Mouse (Mus musculus): ENCODE measurements around the gene Vmn2r117.
"Not testable (repeated sequence)": the region's sequence is repeated elsewhere in the genome, so short reads cannot be mapped to it uniquely, and the experiment has no call there.

GRCm38 (mm10) chr17:23479599-23479998, at the start of gene Vmn2r117:
- TF ChIP-seq CTCF (IDR thresholded peaks at IDR 0.05; ENCODE audit: borderline replicate concordance, insufficient read depth, low read depth, low read length); POLR2A (IDR thresholded peaks at IDR 0.05; ENCODE audit: borderline replicate concordance, insufficient read depth, low read length): not testable (repeated sequence)

Measured in cerebellum, adult 2 months (tissue).